Mouse (Mus musculus): ENCODE data around the gene Srek1.

Srek1 gene

DNA sequence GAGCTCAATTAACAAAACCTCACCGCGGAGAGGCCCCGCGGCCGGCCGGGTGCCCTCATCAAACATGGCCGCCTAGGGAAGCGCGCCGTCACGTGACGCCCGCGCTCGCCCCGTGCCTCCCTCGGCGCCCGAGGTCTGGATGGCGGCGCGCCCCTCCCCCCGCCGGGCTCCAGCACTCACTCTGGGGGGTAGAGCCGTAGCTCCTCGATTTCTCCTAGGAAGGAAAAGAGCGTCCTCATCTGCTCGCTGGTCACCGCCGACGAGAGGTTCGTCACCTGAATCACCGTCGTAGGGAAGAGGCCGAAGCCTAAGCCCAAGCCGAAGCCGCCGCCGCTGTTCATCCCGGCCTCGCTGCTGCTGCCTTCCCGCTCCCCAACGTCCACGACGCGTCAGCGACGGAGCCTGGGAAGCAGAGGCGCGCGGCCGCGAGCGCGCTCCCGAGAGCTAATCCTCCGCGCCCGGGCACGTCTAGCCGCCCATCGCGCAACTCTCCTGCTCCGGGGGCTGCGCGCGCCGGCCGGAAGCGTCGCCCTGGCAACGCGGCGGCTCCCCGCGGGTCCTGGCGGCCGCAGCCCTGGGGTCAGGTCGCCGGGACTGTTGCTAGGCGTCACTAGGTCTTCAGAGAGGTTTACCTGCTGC lies at the start of gene Srek1:
TSS of gene Srek1 (minus strand) at position 490 of the 639 bp plus-strand sequence.
- DNase-seq (ENCODE audit: low spot score), result peak; percentile 87

DNA sequence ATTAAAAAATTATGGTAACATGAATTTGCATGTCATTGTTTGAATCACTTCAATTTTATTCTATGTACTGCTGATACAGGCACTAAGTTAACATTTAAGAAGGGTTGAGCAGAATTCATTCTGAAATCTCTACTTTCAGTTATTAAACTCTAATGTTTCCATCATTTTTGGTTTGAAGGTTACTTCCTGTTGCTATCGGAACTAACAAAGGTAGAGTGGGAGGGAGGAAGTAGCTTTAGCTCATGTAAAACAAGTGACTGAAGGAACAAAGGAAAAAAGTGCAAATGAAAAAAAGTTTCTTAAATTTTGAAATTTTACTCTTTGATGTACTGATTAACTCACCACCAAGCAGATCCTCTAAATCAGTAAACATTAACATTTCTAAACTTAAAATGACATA lies 47.9 kb upstream of the Srek1 start:
- DNase-seq (ENCODE audit: low spot score), result no peak

DNA sequence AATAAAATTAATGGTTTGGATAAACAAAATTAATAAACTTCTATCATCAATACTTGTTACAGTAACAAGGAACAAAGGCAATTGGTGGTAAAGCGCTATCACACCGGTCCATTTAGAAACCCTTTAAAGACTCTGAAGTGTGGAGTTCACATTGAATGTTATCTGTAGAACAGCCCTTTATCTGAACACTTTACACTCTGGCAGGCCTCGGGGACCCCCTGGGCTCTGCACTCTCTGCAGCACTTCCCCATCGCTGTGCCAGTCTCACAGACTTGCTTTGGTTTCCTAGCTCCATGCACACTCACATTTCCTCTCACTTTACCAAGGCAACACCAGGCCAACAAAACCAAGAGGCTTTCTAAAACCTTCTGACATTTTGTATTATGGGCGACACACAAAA lies 45.0 kb upstream of the Srek1 start:
- DNase-seq (ENCODE audit: low spot score), result no peak

DNA sequence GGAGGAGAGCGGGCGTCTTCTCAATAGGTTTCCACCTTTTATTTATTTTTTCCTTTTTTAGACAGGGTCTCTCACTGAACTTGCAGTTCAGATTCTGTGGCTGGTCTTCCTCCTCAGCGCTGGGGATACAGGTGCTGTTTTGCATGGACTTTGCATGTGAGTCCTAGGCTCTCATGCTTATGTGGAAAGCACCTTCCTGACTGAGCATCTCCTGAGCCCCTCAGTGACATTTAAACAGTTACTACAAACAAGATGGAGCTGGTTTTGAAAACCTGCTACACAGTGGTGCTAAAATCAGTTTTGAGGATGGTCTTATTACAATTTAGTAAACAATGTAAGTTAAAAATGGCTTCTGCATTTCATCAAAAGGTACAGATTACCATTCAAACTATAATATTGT lies 43.5 kb upstream of the Srek1 start:
- no peak for DNase-seq (ENCODE audit: low spot score)

DNA sequence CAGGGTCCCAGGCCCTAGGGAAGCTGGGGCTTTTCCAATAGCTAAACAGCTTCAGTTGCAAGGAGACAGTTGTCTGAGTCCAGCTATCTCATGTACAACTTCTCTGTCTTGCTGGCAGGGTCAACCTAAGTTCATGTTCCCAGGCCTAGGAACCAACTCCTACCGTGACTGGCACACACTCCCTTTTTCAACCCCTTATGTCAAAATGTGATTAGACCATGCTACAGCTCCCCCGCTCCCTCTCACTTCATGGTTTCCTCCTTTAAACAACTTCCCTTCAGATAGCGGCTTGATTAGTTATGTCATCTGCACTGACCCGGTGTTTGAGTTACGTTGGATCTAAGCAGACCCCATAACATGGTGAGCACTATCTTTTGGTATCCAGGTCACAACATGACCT lies 33.1 kb upstream of the Srek1 start:
- no peak for DNase-seq (ENCODE audit: low spot score)

DNA sequence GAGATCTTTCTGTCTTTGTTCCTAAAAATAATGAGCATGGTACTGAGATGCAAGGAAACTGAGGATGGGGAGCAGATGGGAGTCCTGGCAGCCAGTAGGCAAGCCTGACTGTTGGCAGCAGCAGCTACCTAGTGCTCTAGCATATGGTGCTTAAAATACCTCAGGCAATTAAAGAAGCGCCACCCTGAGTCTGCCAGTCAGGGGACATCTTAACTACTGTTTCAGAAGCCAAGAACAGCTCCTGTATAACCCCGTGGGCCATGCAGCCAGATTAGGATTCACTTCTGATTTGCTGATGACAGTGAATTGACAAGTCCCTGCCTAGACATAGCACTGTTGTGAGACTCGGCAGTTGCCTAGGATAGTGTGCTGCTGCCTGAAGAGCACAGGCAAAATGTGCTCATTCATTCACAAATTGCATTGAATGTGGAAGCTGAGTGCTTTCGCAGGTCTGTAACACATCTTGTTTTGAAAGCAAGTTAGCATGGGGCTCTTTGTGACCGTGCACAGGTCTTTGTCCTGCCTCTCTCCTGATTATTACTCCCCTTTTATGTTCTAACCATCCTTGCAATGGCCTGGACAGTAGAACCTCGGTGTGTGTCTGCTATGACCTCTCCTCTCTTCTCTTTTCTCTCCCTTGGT lies 31.9 kb upstream of the Srek1 start:
- no peak for DNase-seq (ENCODE audit: low spot score)

DNA sequence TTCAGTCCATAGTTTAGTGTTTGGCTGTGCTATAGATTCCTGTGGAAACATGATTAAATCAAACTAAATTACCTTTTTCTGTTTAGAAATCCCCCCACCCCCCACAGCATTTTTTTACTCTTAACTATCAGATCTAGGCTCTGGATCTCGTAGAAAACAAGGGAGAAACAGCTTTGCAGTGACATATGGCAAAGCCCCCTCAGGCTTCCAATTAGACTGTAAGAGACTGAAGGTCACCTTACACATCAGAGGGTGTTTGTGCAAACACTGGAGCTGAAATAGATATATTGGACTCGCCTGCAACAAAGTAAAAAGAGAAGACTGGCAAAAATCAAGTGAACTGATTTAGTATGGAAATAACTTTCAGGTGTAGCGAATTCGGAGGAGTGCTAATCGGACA lies 29.3 kb upstream of the Srek1 start:
- no peak for DNase-seq (ENCODE audit: low spot score)

DNA sequence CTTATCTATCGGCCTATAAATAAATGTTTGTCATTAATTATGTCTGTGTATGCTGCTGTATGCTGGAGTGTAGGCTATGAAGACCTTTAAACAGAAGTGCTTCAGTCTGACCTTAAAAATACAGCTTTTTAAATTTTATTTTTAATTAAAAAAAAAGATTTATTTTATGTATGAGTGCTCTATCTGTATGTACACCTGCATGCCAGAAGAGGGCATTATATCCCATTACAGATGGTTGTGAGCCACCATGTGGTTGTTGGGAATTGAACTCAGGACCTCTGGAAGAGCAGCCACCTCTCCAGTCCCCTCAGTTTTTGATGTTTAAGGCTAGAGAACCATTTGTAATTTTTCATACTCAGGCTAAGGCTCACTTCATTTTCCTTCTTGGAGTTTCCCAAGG lies 26.6 kb upstream of the Srek1 start:
- DNase-seq (ENCODE audit: low spot score), result no peak

DNA sequence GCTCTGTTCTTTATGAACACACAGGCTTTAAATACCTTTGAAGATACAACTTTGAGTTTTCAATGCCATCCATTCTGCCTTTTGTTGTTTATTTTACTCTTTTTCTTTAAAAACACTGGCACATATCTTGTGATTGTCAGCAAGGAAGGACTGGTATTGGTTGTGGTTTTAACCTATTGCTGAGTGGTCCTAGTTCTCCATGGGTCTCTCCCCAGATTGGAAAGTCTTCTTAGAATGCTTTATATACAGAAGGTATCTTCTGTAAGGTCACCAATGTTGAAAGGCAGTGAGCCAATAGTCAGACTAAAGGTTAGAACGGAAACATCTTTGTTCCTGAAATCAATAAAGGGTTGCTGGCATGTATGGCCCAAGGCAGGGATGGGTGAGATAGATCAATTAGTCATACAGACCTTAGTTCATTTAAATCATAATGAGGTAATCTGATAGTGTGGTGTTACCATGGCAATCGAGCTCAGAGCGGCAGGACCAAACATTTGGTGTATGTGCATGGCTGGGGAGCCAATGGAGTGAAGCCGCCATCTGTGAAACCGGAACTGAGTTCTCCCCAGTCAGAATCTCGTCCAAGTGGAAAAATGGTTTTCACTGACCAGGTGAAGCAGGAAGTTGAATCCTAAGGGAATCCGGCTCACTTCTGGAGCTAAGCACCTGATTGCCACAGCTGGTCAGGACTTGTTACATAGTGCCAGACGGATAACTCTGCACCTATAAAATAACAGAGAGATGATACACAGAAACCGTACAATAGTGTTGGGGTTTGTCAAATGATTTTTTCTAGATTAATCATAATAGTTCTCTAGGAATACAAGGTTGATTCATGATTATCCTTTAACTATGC lies 20.5 kb upstream of the Srek1 start:
- no peak for DNase-seq (ENCODE audit: low spot score)

DNA sequence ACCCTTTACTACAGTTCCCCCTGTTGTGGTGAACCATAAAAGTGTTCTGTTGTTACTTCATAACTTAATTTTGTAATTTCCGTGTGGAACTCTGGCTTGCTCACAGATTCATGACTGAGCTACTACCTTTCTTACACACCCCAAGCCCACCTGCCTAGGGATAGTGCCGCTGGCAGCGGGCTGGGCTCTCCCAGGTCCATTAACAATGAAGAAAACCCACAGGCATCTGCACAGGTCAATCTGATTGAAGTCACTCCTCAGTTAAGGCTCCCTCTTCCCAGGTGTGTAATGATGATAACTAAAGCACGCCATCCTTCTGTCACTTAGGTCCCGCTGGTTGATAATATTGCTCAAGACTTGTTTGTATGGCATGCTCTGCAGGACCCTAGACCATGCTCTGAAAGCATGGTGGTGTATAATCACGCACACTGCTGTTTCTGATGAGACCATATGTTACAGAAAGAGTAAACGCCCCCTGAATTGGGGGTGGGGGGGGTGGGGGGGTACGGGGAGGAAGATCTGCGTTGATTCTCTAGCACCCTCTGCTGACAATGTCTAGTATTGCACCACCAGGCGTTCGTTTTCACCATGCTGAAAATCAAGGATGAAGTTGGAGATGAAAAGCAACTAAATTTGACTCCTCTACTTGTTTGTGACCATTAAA lies 5.6 kb upstream of the Srek1 start:
- no peak for DNase-seq (ENCODE audit: low spot score)

DNA sequence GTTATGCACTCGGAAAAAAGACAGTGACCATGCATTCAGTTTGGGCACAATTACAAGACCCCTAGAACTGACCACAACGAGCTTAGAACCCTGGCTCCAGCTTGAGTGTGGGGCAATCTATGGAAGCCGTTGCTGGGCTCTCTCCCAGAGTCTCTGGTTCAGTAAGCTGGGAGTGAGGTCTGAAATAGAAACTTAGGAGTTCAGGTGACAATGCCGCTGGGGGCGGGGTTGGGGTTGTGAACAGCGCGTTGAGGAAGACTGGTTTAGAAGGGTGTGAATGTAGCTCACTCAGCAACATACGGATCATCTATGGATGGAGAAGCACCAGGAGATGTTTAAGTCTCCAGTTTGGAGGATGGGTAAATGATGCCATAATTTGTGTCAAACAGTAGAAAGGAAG lies 2.7 kb upstream of the Srek1 start:
- DNase-seq (ENCODE audit: low spot score), result no peak

DNA sequence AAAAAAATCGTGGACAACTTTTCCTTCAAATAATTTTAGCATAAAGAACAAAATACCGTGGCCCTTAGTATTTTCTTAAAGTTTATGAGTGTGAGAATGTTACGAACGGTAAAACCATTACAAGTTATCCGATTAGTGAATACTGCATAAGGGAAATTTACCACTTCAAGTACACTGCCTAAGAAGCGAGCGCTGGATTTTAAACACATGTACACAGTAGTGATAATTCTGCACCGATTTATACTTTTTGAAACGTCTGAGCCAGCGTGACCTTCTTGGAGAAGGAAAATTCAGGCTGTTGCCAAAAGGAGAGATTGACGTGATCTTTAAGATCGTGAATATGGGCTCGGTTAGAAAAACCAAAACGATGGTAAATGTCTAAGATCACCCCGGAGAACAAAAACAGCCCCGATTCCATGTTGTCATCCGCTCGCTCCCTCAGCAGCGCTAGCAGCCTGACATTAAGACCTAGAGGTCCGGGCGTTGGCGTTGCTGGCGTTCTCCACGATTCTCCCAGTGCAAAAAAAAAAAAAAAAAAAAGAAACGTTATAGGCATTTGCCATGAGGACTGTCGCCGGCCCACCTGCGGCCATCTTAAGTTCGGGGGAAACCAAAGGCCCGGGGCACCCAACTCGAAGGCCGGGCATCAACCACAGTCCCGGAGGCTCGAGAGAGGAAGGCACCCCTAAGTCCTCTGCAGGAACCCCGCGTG lies 845 bp downstream of the Srek1 start:
- peak; percentile 3 for DNase-seq (ENCODE audit: low spot score)

DNA sequence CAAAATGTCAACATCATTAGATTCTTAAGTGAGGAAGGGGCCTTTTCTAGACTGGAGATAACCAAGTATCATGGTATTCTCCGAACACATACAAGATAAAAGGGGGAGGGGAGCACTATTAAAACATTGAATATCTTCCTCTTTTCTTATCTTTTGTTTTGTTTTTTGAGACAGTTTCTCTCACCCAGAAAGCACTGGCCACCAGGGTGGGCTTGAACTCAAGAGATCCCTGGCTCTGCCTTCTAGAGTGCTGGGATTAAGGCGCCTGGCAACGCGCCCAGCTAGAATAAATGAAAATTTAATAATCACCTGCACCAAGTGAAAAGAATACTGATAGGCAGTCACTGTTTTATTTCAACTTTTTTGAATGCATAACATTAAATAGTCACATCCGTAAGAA lies 1.5 kb downstream of the Srek1 start:
- no peak for DNase-seq (ENCODE audit: low spot score)

DNA sequence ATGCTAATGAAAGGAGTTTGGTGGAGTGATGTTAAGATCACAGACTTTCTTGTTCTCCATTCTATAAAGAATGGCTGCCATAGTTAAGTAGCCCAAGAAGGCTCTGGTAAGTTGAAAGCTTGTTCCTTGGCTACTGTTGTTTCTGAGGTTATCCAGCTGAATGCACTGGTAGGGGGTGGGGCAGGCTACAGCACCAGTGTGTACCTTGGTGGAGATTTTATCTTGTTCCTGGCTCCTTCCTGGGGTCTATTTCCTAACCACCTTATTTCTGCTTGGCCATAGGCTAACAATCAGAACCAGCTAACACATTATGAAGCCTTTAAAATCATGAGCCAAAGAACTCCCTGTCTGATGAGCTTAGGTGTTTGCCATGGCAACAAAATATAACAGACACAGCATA lies 3.6 kb downstream of the Srek1 start:
- DNase-seq (ENCODE audit: low spot score), result no peak

DNA sequence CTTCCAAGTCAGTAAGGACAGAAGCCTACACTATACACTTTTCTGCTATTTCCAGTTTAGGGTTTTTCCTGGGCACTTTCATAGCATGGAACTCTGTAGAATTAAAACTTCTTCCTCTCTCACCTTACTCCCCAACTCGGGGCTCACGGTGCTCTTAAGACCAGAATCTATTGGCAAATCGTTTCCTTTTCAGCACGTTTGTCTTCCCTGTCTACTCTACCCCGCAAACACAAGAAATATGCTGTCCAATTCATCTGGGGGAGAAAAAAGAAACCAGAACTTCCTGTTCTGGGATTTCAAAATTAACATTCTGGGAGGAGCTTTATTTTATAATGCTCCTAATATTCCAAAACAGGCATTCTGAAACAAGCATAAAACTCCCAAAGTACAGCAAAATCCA lies 6.5 kb downstream of the Srek1 start:
- no peak for DNase-seq (ENCODE audit: low spot score)

DNA sequence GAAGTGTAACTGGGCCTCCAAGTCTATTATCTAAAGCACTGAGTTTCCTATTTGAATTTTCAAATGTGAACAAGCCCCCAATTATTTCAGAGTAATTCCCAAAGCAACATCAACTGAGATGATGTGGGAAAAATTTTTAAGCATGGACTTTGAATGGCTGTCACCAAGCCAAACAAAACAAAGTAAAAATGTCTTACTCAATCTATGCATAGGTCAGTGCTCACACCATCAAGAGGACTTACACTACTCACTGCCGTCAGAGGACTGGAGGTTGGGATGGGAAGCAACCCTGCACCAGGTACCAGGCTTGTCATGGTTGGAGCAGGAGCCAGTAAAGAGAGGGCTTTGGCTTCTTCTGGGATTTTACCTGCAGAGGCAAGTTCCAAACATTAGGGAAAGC lies 10.8 kb downstream of the Srek1 start:
- DNase-seq (ENCODE audit: low spot score), result no peak

DNA sequence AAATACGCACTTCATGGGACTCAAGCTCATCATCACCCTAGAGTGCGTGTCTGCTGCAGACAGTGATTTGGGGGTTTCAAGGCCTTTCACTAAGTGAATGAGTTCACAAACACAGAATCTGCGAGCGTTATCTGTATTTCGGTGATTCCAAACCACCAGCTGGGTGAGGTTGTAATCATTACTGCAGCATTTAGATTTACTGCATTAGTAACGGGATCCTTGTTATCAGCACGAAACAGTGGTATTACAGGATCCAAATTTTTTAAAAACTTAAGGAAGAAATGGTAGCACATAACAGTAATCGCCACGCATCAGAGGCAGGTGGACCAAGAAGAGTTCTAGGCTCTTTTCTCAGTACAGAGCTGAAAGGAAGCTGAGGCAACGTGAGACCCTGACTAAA lies 12.4 kb downstream of the Srek1 start:
- no peak for DNase-seq (ENCODE audit: low spot score)

DNA sequence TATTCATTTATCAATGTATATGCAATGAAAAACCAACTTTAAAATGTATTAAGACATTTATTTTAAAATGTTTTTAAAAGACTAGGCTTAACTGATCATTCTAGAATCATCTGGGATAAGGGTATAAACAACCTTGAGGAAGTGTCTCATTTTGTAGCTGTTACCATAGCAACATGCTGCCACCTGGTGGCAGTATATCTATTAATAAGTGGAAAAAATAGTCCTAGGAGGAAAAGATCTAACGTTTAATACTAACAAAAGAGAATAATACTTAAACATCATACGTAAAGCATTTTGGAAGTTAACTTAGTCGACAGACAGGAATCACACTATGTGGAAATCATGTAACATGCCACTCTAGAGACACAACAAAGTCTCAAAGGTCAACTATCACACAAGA lies 23.0 kb downstream of the Srek1 start:
- no peak for DNase-seq (ENCODE audit: low spot score)

DNA sequence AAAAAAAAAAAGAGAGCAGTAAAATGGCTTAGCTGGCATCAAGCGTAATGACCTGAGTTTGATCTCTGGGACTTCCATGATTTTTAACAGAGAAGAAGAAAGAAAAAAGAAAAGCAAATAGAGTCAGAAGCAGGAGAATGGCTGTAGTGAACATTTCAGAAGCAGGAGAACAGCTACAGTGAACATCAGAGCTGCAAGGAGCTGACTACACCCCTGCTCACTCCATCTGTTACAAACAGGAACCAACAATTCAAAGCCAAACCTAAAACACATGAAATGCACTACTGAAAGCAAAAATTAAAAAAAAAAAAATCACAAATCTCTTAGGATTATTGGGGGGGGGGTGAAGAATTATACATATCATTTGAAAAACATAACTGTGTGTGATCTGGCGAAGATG lies 28.7 kb downstream of the Srek1 start:
- no peak for DNase-seq (ENCODE audit: low spot score)

DNA sequence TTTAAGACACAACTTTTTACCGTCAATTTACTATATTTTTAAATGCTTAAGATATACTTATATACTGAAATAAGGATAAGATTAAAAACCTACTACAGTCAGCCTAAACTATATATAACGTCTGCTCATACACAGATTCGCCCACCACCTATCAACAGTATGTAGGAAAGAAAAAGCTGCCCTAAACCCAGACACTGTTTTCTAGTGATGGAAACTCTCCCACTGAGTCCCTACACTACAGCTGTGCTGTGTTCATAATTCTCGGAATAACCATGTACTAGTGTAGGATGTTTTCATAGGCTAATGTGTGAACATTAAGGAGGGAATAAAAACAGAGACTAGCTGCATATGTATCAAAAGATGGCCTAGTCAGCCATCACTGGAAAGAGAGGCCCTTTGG lies 29.2 kb downstream of the Srek1 start:
- DNase-seq (ENCODE audit: low spot score), result no peak

DNA sequence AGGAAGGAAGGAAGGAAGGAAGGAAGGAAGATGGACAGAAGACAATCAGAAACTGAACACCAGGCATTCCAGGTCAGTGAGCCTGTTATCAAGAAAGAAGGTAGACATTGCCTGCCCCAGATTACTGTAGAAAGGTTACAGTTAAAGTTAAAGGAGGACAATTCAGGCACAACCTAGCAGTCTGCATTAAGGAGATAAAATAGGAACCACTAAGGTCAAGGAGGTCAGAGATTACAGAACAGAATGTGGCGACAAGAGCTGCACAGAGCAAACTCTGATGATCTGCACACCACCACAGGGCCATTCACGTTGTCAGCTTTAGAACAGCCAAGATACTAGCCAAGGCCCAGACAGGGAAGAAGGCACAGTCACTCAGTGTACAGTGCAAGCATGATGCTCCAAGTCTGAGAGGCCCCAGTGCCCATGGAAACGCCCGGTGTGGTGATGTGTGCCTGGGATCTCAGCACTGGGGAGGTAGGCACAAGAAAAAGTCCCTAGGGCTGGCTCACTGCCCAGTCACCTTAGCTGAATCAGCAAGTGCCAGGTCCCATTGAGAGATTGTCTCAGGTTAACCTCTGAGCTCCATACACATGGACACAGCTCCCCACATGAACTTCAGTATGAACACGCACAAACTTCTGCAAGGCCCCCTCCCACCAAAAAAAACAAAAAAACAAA lies 38.9 kb downstream of the Srek1 start:
- no peak for DNase-seq (ENCODE audit: low spot score)

DNA sequence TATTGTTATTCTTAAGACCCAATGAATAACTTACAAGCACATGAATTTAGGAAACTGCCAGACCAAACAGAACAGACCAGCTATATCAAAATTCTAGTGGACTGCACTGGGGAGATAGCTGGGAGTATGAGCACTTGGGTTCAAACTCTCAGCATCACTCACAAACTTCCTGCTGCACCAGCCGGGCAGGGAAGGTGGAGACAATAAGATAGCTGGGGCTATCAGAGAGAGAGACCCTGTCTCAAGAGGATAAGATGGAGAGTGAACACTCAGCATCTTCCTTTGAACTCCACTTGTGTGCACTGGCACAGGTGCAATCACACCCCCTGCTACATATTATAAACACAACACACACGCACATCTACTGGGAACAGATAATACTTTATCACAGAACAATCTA lies 47.5 kb downstream of the Srek1 start:
- DNase-seq (ENCODE audit: low spot score), result no peak

Data from ovary, postnatal 10 days (tissue).